Mouse (Mus musculus) thymus, adult 2 months (tissue): ENCODE results near the gene 5430419D17Rik.

ENCODE experiments used
- CTCF ChIP-seq: fragments of 200-500 bp; IDR thresholded peaks from 2 replicates; pipeline ENCODE4 v1.5.1; 2012; ENCODE audit warnings: mild to moderate bottlenecking, control low read depth, low read length, moderate library complexity, borderline replicate concordance; ENCODE audit not compliant: control insufficient read depth, poor library complexity, insufficient read depth; ENCODE audit errors: extremely low read depth
- POLR2A ChIP-seq: fragments of 200-500 bp; IDR thresholded peaks from 2 replicates; pipeline ENCODE4 v1.6.1; 2012; ENCODE audit warnings: mild to moderate bottlenecking, low read length, control low read depth, moderate library complexity; ENCODE audit not compliant: control insufficient read depth, poor library complexity, insufficient read depth; ENCODE audit errors: extremely low read depth

DNA sequence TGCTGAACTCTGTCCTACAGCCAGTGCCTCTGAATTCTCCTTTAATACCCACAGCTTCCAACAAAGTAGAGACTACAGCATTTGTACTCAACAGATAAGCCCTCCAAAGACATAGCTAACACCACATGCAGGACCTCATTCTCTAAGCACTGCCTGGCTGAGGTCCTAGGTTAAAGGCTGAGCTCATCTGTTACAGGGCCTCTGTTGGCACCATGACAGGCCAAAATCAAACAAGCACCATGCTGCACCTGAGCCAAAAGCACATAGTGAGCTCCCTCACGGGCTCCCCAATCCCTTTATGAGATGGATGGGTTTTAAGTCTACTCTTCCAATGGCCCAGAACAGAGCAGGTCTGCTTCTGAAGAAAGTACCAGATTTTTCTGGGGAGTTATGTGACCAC, 83.1 kb downstream of the 5430419D17Rik start:
- TF ChIP-seq POLR2A (no peak), CTCF (no peak)
